Comparison of ENCODE assay signal across 38 mouse cellular contexts in the genomic region with DNA sequence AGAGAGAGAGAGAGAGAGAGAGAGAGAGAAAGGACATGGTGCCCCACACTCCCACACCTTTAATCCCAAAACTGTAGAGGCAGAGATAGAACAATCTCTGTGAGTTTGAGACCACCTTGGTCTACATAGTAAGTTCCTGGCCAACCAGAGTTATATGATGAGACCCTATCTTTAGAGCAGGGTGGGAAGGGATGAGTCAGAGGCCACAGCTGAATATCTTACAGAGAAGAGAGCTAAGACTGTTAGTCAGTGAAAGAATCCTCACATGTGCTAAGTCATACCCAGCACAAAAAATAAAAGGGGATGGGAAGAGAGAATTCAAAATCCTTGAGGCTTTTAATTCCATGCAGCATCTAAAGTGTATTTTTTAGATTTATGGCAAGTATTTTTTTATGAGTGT. TPM values are rescaled to one million over a fixed set of nuclear protein-coding genes. Genes with fewer than 3 reads are reported as not detected.
"Had no signal": no experiment of that assay in that cellular context is flagged by ENCODE, and none has a peak within 500 bp of the region (broad histone marks: within the 10 kb centered on the region; RNA-seq: fewer than 3 reads in every experiment).

No protein-coding gene starts in this region.

- H3K9me3 ChIP-seq: heart, embryonic 13.5 days; heart, embryonic 15.5 days; hindbrain, embryonic 13.5 days; hindbrain, embryonic 15.5 days; kidney, embryonic 15.5 days; limb, embryonic 13.5 days; limb, embryonic 15.5 days; liver, embryonic 12.5 days had no signal

- DNase-seq: gastrocnemius, postnatal 14 days; gastrocnemius, postnatal 36 days; heart, adult 11 months; heart, adult 2 months; heart, postnatal 14 days; heart, postnatal 36 days; kidney, adult 11 months; kidney, adult 2 months; kidney, adult 9 months; kidney, postnatal 14 days; kidney, postnatal 4 days; left cerebral cortex, postnatal 4 days had no signal

- H3K4me1 ChIP-seq: heart, embryonic 13.5 days; heart, embryonic 15.5 days; hindbrain, embryonic 13.5 days; hindbrain, embryonic 15.5 days; kidney, embryonic 15.5 days; liver, embryonic 12.5 days had no signal

- H3K27ac ChIP-seq: heart, adult 2 months; heart, embryonic 13.5 days; heart, embryonic 15.5 days; hindbrain, embryonic 13.5 days; hindbrain, embryonic 15.5 days; hindbrain, postnatal 0 days; kidney, embryonic 15.5 days; kidney, postnatal 0 days; layer of hippocampus, adult 2 months; limb, embryonic 13.5 days; limb, embryonic 15.5 days; liver, embryonic 12.5 days; liver, embryonic 14.5 days had no signal

- H3K4me2 ChIP-seq: heart, embryonic 11.5 days; heart, embryonic 13.5 days; heart, embryonic 15.5 days; hindbrain, embryonic 13.5 days; hindbrain, embryonic 15.5 days; kidney, embryonic 15.5 days; limb, embryonic 13.5 days; limb, embryonic 15.5 days; liver, embryonic 12.5 days had no signal

- H3K36me3 ChIP-seq: heart, embryonic 13.5 days; heart, embryonic 15.5 days; hindbrain, embryonic 13.5 days; hindbrain, embryonic 15.5 days; kidney, embryonic 15.5 days; limb, embryonic 13.5 days; limb, embryonic 15.5 days; liver, embryonic 12.5 days had no signal

- H3K4me3 ChIP-seq: heart, adult 2 months; heart, embryonic 13.5 days; heart, embryonic 15.5 days; hindbrain, embryonic 13.5 days; hindbrain, embryonic 15.5 days; kidney, embryonic 15.5 days; layer of hippocampus, adult 2 months; limb, embryonic 13.5 days; limb, embryonic 15.5 days; liver, embryonic 12.5 days had no signal

- H3K27me3 ChIP-seq: heart, embryonic 13.5 days; heart, embryonic 15.5 days; hindbrain, embryonic 13.5 days; hindbrain, embryonic 15.5 days; kidney, embryonic 15.5 days; limb, embryonic 13.5 days; limb, embryonic 15.5 days; liver, embryonic 12.5 days had no signal

- H3K9ac ChIP-seq: heart, embryonic 13.5 days; heart, embryonic 15.5 days; hindbrain, embryonic 13.5 days; hindbrain, embryonic 15.5 days; kidney, embryonic 15.5 days; limb, embryonic 13.5 days; limb, embryonic 15.5 days; liver, embryonic 12.5 days; liver, embryonic 14.5 days had no signal

- ATAC-seq: hindbrain, postnatal 0 days; intestine, embryonic 16.5 days; liver, embryonic 12.5 days had no signal

RNA-seq across cellular contexts. Expression of gene Gm5129, which starts 24.1 kb away (rescaled TPM):
- total RNA-seq: gastrocnemius, adult 8-10 months; gastrocnemius, postnatal 14 days; gastrocnemius, postnatal 36 days; heart, adult 2 months; heart, postnatal 14 days; hematopoietic stem cell, adult 5-6 weeks; hindbrain, postnatal 0 days; layer of hippocampus, adult 2 months; layer of hippocampus, postnatal 10 days; layer of hippocampus, postnatal 25 days; left cerebral cortex, adult 18-20 months; left cerebral cortex, adult 8-10 months; left cerebral cortex, postnatal 10 days; left cerebral cortex, postnatal 4 days; liver, adult 2 months had no signal
- polyA plus RNA-seq: heart, adult 2 months; heart, embryonic 11.5 days; heart, embryonic 13.5 days; heart, embryonic 15.5 days; heart, postnatal 0 days; hindbrain, embryonic 11.5 days; hindbrain, embryonic 13.5 days; hindbrain, embryonic 15.5 days; hindbrain, postnatal 0 days; intestine, embryonic 14.5 days; intestine, embryonic 16.5 days; kidney, adult 2 months; kidney, postnatal 0 days; limb, embryonic 11.5 days; limb, embryonic 13.5 days; limb, embryonic 15.5 days; liver, adult 2 months; liver, embryonic 12.5 days had no signal
